Mouse (Mus musculus) MEL (cell line): ENCODE measurements around the gene Trib3. TPM values are rescaled to one million over a fixed set of nuclear protein-coding genes. Genes with fewer than 3 reads are reported as not detected.

Experiments
- DNase-seq: peaks from one replicate; pipeline ENCODE4 v3.0.0; 2011; ENCODE audit warnings: low read depth, low spot score
- H3K27ac ChIP-seq: 2 replicates; pipeline ENCODE4 v1.5.1; 2012; ENCODE audit warnings: low read depth, mild to moderate bottlenecking, control low read depth, low read length, moderate library complexity; ENCODE audit not compliant: control insufficient read depth
- H3K27me3 ChIP-seq, 2 experiments: fragments of 150-350 bp in 1 of 2; sonication (generic) in 1 of 2; 2 replicates each; pipeline ENCODE4 v1.6.1; 2012; ENCODE audit warnings: low read length in 2 of 2, mild to moderate bottlenecking in 2 of 2, improper control_type of control experiment in 1 of 2, moderate library complexity in 1 of 2; ENCODE audit not compliant: insufficient read depth in 2 of 2, control insufficient read depth in 1 of 2
- H3K36me3 ChIP-seq, 2 experiments: 2 replicates each; pipeline ENCODE4 v1.6.1; 2012 to 2014; ENCODE audit warnings: low read length in 2 of 2, improper control_type of control experiment in 1 of 2, inconsistent platforms in 1 of 2, mild to moderate bottlenecking in 1 of 2; ENCODE audit not compliant: insufficient read depth in 2 of 2, control insufficient read depth in 1 of 2
- H3K4me1 ChIP-seq, 2 experiments: fragments of 150-350 bp in 1 of 2; sonication (generic) in 1 of 2; 2 replicates each; pipeline ENCODE4 v1.6.1; 2012; ENCODE audit warnings: low read length in 2 of 2, improper control_type of control experiment in 1 of 2, mild to moderate bottlenecking in 1 of 2; ENCODE audit not compliant: insufficient read depth in 2 of 2, control insufficient read depth in 1 of 2
- H3K4me3 ChIP-seq, 2 experiments: fragments of 150-350 bp in 1 of 2; sonication (generic) in 1 of 2; 2 replicates each; pipeline ENCODE4 v1.5.1; 2012; ENCODE audit warnings: low read depth in 2 of 2, low read length in 2 of 2, mild to moderate bottlenecking in 2 of 2, moderate library complexity in 2 of 2, control low read depth in 1 of 2, improper control_type of control experiment in 1 of 2; ENCODE audit not compliant: control insufficient read depth in 1 of 2, insufficient read depth in 1 of 2
- H3K79me2 ChIP-seq: 2 replicates; pipeline ENCODE4 v1.6.1; 2012; ENCODE audit warnings: mild to moderate bottlenecking, low read length, moderate library complexity; ENCODE audit not compliant: control insufficient read depth, poor library complexity, insufficient read depth
- H3K9ac ChIP-seq: 2 replicates; pipeline ENCODE4 v1.6.1; 2012; ENCODE audit warnings: low read depth, mild to moderate bottlenecking, control low read depth, low read length, moderate library complexity; ENCODE audit not compliant: control insufficient read depth, poor library complexity, severe bottlenecking
- H3K9me3 ChIP-seq: fragments of 150-350 bp; sonication (generic); replicated peaks from 2 replicates; pipeline ENCODE4 v1.6.1; 2012; ENCODE audit warnings: mild to moderate bottlenecking, low read length, improper control_type of control experiment, moderate library complexity; ENCODE audit not compliant: insufficient read depth
- GABPA ChIP-seq: IDR thresholded peaks from 2 replicates; pipeline ENCODE4 v1.6.1; 2012; ENCODE audit warnings: low read depth, mild to moderate bottlenecking, inconsistent platforms, low read length, improper control_type of control experiment, moderate library complexity
- MAFK ChIP-seq: IDR thresholded peaks from 2 replicates; pipeline ENCODE4 v1.6.1; 2011; ENCODE audit warnings: low read depth, mild to moderate bottlenecking, low read length, improper control_type of control experiment, borderline replicate concordance
- MAX ChIP-seq: IDR thresholded peaks from 2 replicates; pipeline ENCODE4 v1.6.1; 2011; ENCODE audit warnings: low read length, improper control_type of control experiment
- NRF1 ChIP-seq: IDR thresholded peaks from 2 replicates; pipeline ENCODE4 v1.6.1; 2014; ENCODE audit warnings: low read depth, mild to moderate bottlenecking, inconsistent platforms, low read length, improper control_type of control experiment, moderate library complexity; ENCODE audit not compliant: poor library complexity, insufficient read depth, severe bottlenecking
- POLR2A ChIP-seq, 2 experiments: IDR thresholded peaks; 2 replicates each; pipeline ENCODE4 v1.6.1; 2011 to 2012; ENCODE audit warnings: low read length in 2 of 2, mild to moderate bottlenecking in 2 of 2, control low read depth in 1 of 2, improper control_type of control experiment in 1 of 2, low read depth in 1 of 2, moderate library complexity in 1 of 2; ENCODE audit not compliant: control insufficient read depth in 1 of 2, insufficient read depth in 1 of 2, poor library complexity in 1 of 2
- POLR2AphosphoS2 ChIP-seq: IDR thresholded peaks from 2 replicates; pipeline ENCODE4 v1.6.1; 2011; ENCODE audit warnings: low read length, improper control_type of control experiment
- RAD21 ChIP-seq: IDR thresholded peaks from 2 replicates; pipeline ENCODE4 v1.6.1; 2011; ENCODE audit warnings: mild to moderate bottlenecking, low read depth, low read length, improper control_type of control experiment
- UBTF ChIP-seq: IDR thresholded peaks from 2 replicates; pipeline ENCODE4 v1.6.1; 2012; ENCODE audit warnings: low read depth, mild to moderate bottlenecking, inconsistent platforms, low read length, improper control_type of control experiment, moderate library complexity, borderline replicate concordance; ENCODE audit not compliant: insufficient read depth
- ZC3H11A ChIP-seq: IDR thresholded peaks from 2 replicates; pipeline ENCODE4 v1.6.1; 2012; ENCODE audit warnings: low read depth, mild to moderate bottlenecking, inconsistent platforms, low read length, improper control_type of control experiment
- ZKSCAN1 ChIP-seq: IDR thresholded peaks from 2 replicates; pipeline ENCODE4 v1.6.1; 2012; ENCODE audit warnings: low read depth, mild to moderate bottlenecking, inconsistent platforms, low read length, improper control_type of control experiment, moderate library complexity
- ZMIZ1 ChIP-seq: IDR thresholded peaks from 2 replicates; pipeline ENCODE4 v1.6.1; 2012; ENCODE audit warnings: low read depth, mild to moderate bottlenecking, inconsistent platforms, low read length, improper control_type of control experiment, moderate library complexity
- polyA plus RNA-seq, 2 experiments: library from polyadenylated mRNA; stranded (reverse) in 1 of 2; unstranded in 1 of 2; fragments of >175 nt in 1 of 2; fragments of >200 nt in 1 of 2; gene quantifications; 2 replicates each; pipeline versions ENCODE4 v1.2.1 to v1.2.4; 2012; ENCODE audit warnings: low replicate concordance in 2 of 2, low read depth in 1 of 2; ENCODE audit not compliant: insufficient read length in 2 of 2, insufficient read depth in 1 of 2, missing spikeins in 1 of 2
- total RNA-seq: library from RNA; depleted of rRNA; stranded (reverse); fragments of 300-350 nt; gene quantifications from 2 replicates; pipeline ENCODE4 v1.2.3, GENCODE M21; 2012

Trib3 gene
- total and polyA plus RNA-seq, 3 experiments = 6.1 to 34.9 TPM; not detected in 1

- Histone ChIP-seq H3K36me3 (peaks cover 0 to 14% of the 10 kb centered on the region in 2 experiments; a peak in 2 of 4 replicates), H3K9ac (no peak overlapping the region), H3K27ac (no peak overlapping the region), H3K4me1 (no peaks in the 10 kb centered on the region), H3K79me2 (no peaks in the 10 kb centered on the region), H3K9me3 (no peaks in the 10 kb centered on the region), H3K4me3 (no peak overlapping the region), H3K27me3 (no peaks in the 10 kb centered on the region)
- TF ChIP-seq POLR2AphosphoS2 (0 out of 2 replicates have a peak, but pooled peaks have one; percentile 50), ZMIZ1 (peak; percentile 28; the same call in 1 of the 2 replicates), GABPA (no peak)
- no peak for DNase-seq
Observed at GRCm38 (mm10) chr2:152313926-152314325, 29.9 kb downstream of the Trib3 start.

- Histone ChIP-seq H3K4me1 (no peaks in the 10 kb centered on the region), H3K4me3 (no peak overlapping the region), H3K79me2 (no peaks in the 10 kb centered on the region), H3K27me3 (no peaks in the 10 kb centered on the region), H3K9ac (no peak overlapping the region), H3K9me3 (no peaks in the 10 kb centered on the region), H3K36me3 (peaks cover 0 to 21% of the 10 kb centered on the region in 2 experiments; a peak in 2 of 4 replicates), H3K27ac (no peak overlapping the region)
- no peak for DNase-seq
- TF ChIP-seq POLR2A (IDR thresholded peaks at IDR 0.05; ENCODE audit: control insufficient read depth in 1 of 2, insufficient read depth in 1 of 2, low read depth in 1 of 2, low read length in 2 of 2, poor library complexity in 1 of 2) = peak in 1 of 2 experiments; percentile 33; a peak in 2 of 4 replicates
- no peak for TF ChIP-seq NRF1
Observed at GRCm38 (mm10) chr2:152312996-152313395, 30.8 kb downstream of the Trib3 start.

- Histone ChIP-seq H3K36me3 (peaks cover 7 to 31% of the 10 kb centered on the region in 2 experiments), H3K4me1 (peaks cover 5% of the 10 kb centered on the region in 2 experiments; a peak in 3 of 4 replicates), H3K27me3 (no peaks in the 10 kb centered on the region), H3K4me3 (no peak overlapping the region), H3K9me3 (no peaks in the 10 kb centered on the region), H3K27ac (no peak overlapping the region), H3K79me2 (no peaks in the 10 kb centered on the region), H3K9ac (no peak overlapping the region)
- DNase-seq = no peak
- TF ChIP-seq UBTF (no peak), RAD21 (no peak), MAX (no peak), ZMIZ1 (no peak), POLR2AphosphoS2 (no peak), ZC3H11A (no peak), MAFK (0 out of 2 replicates have a peak, but pooled peaks have one; percentile 60), ZKSCAN1 (no peak)
Observed at GRCm38 (mm10) chr2:152307186-152307585, 36.6 kb downstream of the Trib3 start.
